Mouse (Mus musculus): ENCODE results near the gene Agr3.

Agr3 gene

GRCm38 (mm10) chr12:35925402-35925801, at the start of gene Agr3:
Gene Agr3 (plus strand): TSS chr12:35925620.
- DNase-seq: no peak

- DNase-seq: no peak
These were observed 40.4 kb upstream of the Agr3 start for GRCm38 (mm10) chr12:35884892-35885558.

DNA sequence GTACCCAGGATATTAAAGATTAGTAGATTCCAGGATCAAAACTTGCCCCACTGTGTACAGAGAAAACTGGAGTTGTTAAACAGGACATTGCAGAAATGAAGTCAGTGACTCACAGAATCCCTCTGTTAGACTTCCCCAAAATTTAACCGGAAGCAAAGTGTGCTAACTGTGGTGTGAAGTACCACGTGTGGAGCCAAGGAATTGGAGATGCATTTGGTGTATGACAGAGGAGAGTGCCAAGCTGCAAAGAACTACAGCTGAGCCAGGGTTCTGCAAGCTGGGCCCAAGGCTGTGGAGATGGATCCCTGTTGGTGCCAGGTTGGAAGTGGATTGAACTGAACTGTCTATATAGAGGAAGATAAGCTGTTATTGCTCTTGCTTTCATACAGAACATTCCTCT, 36.0 kb upstream of the Agr3 start:
- no peak for DNase-seq

DNA sequence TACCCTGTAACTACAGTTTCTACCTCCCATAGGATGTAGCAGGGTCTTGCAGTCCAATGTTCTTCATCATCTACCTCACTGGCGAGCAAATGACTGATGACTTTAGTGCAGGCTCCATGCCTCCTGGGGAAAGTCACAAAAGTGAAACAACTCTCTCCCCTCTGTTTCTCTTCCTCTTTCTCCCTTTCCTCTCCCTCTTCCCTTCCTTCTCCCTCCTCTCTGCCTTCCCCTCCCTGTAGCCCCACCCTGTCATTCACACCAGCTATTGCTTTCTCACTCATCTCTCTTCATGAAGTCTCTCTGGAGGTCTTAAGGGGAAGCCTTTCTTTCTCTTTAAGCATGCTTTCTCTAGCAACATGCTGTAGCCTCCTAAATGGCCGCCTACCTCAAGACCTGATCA, 34.7 kb upstream of the Agr3 start:
- no peak for DNase-seq

GRCm38 (mm10) chr12:35894304-35894900, 31.0 kb upstream of the Agr3 start:
- DNase-seq: no peak

GRCm38 (mm10) chr12:35895875-35896763, 29.3 kb upstream of the Agr3 start:
- DNase-seq: peak; percentile 32

DNA sequence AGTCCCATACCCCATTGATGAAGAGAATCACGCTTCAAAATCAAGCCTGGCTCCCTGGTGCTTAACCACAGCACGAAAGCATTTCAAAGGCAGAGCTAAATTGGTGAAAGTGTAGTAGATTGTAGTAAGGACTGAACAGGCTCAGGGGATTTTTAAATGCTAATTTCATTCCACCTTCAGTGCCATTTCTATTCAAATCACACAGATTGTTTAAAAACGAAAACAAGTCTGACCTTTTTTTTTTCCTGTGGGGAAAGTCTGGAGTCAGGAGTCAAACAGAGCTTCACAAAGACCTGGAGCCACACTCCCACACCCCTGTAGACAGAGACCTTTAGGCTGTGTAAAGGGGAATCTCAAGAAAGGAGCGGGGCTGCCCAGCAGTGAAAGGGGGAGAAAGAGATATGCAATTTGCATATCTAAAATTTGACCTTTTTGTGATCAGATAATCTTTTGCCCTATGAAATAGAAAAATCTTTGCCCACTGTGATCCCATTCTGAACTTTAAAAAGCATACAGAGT, 28.6 kb upstream of the Agr3 start:
- DNase-seq: no peak

GRCm38 (mm10) chr12:35910632-35911031, 14.8 kb upstream of the Agr3 start:
- DNase-seq: no peak

DNA sequence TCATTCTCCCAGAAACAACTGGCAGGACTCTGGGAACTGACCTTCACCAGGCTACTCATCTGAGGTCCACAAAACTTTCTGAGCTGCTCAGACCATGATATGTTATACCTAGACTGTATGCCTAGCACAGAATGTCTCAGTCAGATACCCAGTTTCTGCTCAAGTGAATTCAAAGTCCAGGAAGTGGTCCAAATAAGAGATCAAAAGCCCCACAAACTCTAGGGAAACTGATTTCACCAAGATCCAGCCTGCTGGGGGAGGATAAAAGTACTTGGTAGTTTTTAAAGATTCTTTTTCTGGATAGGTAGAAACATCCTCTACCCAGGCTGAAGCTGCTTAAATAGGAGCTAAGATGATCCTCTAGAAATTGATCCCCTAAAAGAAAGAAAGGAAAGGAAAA, 9.6 kb upstream of the Agr3 start:
- DNase-seq: no peak

- DNase-seq: no peak
These were observed 9.0 kb upstream of the Agr3 start for GRCm38 (mm10) chr12:35916467-35916866.

DNA sequence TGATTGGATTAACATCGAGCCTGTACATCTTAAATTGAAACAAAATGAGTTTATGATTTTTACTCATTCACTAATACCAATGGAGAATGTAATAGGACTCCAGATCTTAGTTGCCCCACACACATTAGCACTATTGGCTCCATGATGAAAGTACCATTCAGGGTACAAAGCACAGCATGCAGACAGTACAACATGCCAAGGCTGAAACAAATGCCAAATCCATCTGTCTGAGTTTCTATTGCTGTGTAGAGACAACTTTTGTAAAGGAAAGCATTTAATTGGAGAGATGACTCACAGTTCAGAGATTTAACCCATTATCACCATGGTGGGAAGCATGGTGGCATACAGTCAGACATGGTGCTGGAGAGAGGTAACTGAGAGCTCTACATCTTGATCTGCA, 7.4 kb upstream of the Agr3 start:
- no peak for DNase-seq

DNA sequence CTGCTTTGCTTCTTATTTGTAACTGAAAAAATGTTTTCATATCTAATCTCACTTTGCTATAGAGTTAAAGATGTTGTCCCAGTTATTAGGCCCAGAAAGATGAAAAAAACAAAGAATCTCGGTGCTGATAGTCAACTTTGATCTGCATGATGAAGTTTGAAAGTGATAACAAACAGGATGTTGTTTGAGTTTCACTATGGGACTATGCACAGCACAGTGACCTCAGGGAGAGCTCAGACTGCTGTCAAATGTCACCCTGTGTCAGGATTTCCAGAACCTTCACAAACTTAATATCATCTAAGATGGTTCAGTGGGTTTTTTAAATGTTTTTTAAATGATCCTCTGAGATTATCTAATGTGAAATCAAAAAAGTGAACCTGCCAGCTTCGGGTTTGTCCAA, 2.4 kb downstream of the Agr3 start:
- DNase-seq: no peak

GRCm38 (mm10) chr12:35932816-35933215, 7.4 kb downstream of the Agr3 start:
- DNase-seq: no peak

GRCm38 (mm10) chr12:35951757-35952156, 26.3 kb downstream of the Agr3 start:
- DNase-seq: no peak

DNA sequence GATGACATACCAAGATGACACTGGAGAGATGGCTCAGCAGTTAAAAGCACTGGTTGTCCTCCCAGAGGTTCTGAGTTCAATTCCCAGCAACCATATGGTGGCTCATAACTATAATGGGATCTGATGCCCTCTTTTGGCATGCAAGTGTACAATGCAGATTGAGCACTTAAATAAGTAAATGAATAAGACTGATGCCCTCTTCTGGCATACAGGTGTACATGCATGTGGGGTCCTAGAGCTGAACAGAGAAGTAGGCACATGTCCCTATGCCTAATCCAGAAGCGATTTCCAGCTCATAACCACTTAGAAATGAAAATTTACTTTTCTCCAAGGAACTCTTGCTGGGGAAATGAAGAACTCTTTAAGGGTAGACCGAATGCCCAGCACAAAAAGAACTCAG, 31.8 kb downstream of the Agr3 start:
- DNase-seq: no peak

DNA sequence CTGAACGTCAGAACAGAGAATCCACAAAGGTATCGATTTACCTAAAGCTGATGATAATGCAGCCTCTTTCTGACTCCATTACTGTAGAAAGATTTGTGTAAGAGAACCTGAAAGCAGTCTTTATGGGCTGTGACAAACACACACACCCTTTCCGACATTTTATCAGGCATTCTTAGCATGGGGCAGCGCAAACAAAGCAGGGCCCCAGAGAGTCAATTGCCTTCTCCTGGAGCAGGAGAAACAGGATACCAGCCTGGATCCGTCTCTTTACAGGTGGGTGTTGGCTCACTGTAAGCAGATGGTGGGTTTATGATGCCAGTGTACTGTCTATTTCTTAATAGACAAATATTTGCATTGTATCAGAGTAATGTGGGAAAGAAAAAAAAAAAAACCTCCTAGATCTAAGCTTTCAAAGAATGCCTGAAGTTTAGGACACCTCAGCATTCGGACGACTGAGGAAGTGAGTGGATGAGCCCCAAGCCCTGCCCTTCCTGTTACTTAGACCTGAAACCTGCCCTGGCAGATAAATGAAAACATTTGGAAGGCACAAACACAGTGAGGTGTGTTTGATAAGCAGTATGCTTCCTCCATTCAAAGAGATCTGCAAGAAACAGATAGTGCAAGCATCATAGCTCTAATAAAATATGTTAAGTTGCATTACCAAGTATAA, 40.8 kb downstream of the Agr3 start:
- no peak for DNase-seq

DNA sequence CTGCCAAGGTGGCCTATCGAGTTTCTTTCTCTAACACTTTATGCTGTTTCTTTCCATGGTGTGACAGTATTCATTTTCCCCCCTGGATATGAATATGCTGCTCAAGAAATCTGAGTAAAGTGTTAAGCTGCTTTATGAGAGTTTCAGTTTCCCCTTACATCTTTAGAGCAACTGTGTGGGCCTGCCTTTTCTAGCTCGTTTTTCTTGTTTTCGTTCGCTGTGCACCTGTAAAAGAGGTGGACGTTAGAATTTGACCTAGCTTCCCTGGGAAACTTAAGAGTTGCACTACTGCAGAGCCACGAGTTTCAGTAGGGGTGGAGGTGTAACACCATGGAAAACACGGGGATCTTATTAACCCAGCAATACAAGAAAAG, 41.3 kb downstream of the Agr3 start:
- no peak for DNase-seq

- DNase-seq: no peak
These were observed 50.5 kb downstream of the Agr3 start for GRCm38 (mm10) chr12:35975898-35976297.

GRCm38 (mm10) chr12:35977633-35978246, 52.3 kb downstream of the Agr3 start:
- no peak for DNase-seq

DNA sequence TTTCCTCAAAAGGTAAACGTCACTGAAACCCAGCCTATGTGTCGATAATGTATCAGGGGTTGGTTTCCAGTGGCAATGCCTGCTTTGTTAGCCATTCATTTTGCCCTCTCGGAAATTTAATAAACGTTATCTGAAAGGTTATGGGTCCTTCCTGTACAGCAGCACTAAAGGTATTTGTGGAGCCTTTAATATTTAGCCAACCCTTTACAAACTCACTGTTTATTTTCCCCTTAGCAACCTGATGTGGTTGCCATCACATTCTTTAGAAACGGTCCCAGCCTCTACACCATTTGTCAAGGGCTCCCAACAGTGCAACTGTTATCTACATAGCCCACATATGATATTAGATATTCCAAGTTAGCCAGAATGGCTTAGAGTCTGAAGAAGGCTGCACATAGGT, 54.2 kb downstream of the Agr3 start:
- DNase-seq: no peak

- DNase-seq: no peak
These were observed 56.4 kb downstream of the Agr3 start for GRCm38 (mm10) chr12:35981732-35982360.

DNA sequence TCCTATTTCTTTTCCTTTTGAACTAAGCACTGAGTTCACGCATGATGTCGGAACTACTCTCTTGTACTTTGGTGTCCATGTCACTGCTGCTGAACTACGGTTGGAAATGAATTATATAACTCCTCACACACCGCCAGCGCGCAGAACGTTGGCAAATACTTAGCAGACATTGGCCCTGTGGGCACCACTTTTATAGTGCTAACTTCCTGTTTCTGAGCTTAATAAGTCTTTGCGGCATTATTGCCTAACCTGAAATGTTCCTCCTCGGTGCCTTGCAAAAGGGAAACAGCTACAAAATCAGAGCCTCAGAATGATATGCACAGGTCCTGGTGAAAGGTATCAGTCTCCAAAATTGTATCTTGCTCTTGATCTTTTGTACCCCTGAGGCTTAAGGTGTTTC, 58.1 kb downstream of the Agr3 start:
- no peak for DNase-seq
